Mouse (Mus musculus) embryo, embryonic 11 days (tissue): ENCODE results near the gene Evx2.
A peak's percentile ranks its signal among the peaks of the same experiment; 100 is the strongest.

Experiments
- DNase-seq: peaks from one replicate; pipeline ENCODE4 v3.0.0-alpha.2; 2015

Gene Evx2

DNA sequence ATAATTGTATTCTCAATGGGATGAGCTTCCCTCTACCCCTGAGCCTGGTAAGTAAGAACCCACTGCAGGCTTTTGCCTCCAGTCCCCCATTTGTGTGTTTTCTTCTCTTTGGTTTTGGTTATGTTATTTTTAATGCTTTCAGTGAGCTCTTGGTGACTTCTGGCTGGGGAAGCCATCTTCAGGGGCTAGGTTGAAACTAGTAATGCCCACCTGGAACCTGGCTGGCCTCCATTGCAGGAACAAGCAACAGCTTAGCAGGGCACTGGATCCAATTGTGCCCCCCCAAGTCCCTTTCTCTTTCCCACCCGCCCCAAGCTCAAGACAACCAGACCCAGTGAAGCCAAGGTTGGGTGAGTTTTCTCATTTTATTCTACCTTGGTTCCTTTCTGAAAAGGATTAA is 36.0 kb upstream of the Evx2 start:
- no peak for DNase-seq

DNA sequence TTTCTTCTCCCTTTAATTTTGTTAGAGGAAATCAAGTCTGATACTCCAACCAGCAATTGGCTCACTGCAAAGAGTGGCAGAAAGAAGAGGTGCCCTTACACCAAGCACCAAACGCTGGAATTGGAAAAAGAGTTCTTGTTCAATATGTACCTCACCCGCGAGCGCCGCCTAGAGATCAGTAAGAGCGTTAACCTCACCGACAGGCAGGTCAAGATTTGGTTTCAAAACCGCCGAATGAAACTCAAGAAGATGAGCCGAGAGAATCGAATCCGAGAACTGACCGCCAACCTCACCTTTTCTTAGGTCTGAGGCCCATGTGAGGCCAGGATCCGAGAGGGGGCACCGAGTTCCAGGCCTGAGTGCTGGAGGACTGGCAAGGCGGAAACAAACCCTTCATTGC is 34.7 kb upstream of the Evx2 start:
- DNase-seq = peak; percentile 84

DNA sequence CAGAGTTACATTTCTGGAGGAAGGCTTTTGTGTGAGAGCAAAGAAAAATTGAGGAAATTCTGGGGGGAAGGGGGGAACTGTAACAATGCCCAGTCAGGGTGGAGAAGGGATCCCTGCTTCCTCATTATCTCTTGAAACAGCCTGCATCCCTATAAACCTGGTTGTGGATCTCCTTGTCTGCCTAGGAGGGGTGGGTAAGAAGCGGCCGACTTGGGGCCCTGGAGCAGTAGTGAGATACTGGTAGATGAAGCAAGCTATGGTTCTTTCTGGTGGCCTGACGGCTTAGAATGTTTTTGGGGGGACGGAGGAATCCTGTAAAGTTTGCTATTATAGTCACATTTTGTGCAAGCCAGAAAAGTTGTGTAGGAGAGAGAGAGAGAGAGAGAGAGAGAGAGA is 34.1 kb upstream of the Evx2 start:
- DNase-seq = no peak

DNA sequence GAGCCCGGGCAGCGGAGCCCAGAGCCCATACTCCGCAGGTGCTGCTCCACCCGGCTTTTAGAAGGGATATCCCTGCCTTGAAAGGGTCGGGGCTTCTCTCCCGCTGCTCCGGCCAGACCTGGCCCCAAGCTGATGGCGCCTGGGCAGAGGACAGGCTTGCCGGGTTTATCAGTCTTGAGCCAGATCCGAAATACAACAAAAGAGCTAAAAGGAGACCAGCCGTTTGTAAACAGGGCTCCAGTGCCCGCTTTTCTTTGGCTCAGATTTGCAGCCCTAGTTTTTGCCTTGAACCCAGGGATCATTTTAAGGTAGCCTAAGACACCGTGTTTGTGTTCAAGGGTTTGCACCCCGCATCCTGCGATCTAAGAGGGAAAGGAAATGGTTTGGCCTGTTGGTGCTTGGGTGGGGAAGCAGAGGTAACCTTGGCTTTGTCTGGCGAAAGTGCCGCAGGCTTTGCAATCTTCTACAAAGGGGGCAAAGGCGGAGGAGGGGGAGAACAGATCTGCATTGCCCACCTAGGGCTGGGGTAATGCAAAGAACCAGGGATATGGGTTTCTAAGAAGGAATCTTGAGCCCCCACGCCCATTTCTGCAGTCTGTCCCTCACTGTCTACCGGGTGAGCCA is 33.6 kb upstream of the Evx2 start:
- DNase-seq = no peak

DNA sequence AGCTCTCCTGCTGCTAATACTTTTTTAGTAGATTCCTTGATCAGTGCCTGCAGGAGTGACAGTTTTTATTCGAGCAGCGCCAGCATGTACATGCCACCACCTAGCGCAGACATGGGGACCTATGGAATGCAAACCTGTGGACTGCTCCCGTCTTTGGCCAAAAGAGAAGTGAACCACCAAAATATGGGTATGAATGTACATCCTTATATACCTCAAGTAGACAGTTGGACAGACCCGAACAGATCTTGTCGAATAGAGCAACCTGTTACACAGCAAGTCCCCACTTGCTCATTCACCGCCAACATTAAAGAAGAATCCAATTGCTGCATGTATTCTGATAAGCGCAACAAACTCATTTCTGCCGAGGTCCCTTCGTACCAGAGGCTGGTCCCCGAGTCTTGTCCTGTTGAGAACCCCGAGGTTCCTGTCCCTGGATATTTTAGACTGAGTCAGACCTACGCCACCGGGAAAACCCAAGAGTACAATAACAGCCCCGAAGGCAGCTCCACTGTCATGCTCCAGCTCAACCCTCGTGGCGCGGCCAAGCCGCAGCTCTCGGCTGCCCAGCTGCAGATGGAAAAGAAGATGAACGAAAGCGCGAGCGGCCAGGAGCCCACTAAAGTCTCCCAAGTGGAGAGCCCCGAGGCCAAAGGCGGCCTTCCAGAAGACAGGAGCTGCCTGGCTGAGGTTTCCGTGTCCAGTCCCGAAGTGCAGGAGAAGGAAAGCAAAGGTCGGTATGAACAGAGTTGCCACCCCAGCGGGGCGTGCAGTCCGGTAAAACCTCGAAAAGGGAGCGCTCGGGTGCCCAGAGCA is 32.8 kb upstream of the Evx2 start:
- no peak for DNase-seq

DNA sequence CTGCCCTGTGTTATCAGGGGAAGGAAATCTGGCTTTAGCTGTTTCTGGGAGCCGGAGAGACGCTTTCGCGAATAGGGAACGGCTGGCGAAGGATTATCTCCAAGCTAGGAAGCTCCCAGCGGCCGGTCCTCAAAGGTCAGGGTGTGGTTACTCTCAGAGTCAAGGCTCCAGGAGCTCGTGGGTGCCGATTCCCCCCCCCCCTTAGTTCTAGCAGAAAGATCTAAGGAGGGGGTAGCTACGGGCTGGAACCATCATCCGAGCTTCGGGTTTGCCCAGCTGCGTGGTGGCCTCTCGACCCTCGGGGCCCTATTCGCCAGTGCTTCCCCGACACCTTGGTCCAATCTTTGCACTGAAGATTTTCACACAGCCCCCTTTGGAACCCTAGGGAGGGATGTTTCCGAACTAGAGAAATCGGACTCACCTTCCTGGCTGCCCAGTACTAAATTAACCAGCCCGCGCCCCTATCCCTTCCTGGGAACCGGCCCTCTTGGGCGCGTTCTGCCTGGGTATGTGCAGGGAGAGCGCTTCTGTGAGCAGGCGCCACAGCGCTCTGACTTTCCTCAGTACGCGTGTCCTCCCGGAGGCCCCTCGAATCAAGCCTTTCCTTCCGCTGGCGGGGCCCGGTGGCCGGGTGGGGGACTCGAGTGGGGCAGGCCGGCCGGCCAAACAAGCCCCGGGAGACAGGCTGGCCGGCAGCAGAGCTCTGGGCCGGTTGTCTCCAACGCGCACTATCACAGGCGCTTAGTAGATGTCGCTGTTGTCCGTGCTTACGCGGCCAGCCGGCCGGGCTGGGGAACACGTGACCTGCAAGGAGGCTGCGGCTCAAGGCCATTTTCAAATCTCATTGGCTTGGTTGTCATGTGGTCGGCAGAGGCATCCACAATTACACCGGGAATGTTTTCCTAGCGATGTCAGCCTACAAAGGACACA is 31.9 kb upstream of the Evx2 start, which contains the start of gene Hoxd10:
TSS of gene Hoxd10 (plus strand) at position 903 of the 930 bp plus-strand sequence.
- peak; percentile 94 for DNase-seq

DNA sequence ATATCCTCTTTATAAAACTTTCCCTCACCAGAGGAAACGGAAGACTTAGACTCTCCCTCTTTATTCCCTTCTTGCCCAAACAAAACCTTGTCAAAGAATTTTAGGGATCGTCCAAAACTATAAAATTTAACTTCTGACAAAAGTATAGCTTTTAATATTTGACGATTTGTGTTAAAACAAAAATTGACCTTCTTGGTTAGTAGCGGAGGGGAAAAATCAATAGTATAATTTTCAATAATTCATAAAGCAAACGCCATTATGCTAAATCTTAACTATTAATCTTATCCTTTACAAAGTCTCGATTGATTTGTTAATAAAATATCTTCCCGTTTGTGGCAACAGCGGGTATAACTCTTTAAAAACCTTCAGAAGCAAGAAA is 31.0 kb upstream of the Evx2 start:
- DNase-seq = no peak

DNA sequence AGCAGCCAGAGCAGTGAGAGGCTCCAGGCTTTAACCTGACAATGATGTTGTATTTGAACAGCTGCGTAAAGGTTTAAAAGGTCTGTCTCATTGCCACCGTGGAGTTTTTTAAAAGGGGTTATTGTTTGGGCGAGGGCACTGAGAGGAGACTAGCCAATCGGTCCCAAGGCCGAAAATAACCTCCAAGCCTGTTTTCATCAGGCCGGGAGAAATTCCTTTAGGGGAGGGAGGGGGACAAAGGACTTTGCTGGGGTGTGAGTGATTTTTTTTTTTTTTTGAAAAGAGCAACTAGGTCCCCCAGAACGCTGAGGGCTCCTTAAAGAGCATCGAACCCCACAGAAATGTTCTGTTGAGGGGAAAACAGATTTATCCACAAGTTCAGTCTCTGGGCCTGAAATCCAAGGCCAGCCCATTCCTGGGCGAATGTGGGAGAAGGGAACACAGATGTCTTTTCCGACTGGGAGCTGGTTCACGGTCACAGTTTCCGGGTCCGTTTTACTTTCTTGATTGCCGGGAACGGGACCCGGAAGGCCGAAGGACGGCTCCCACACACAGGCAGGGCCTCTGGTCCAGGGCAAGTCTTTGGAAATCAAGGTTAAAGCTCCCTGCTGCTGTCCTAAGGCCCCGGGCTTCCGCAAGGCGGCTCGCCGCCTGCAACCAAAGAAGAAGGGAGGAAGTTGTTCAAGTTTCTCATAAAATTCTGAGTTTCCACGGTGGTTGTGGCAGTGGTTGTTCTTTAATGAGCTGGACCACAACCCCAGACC is 30.4 kb upstream of the Evx2 start:
- DNase-seq = no peak

DNA sequence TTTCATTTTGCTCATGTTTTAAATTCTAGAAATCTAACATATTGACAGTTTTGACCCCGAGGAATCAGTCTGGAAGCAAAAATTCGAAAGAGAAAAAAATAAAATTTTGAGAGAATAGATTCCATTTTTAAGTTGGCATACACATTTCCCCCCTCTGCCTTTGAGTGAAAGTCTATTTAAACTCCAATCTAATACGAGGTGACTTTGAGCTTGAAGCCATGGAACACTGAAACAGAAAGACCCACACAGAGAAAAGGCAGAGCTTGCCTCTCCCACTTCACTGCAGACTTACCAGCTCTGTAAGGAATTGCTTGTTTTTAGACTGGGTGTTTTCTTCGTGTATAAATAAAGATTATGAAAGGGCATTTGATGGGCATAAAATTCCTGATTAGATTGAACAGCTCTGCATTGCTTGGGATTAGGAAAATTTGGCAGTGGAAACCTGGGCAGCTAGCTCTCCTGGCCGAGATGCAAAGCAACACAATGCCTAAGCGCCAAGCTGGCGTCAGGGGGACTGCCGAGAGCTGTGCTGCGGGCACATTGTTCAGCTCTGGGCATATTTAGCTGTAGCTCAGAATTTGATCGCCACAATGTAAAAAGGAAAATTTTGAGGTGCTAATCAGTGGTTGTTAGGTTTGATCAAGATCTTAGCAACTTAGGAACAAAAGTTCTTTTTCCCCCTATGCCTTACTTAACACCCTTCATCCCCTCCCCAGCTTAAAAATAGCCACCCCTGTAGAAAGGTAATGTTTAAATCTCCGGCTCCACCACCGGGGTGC is 29.6 kb upstream of the Evx2 start:
- no peak for DNase-seq

DNA sequence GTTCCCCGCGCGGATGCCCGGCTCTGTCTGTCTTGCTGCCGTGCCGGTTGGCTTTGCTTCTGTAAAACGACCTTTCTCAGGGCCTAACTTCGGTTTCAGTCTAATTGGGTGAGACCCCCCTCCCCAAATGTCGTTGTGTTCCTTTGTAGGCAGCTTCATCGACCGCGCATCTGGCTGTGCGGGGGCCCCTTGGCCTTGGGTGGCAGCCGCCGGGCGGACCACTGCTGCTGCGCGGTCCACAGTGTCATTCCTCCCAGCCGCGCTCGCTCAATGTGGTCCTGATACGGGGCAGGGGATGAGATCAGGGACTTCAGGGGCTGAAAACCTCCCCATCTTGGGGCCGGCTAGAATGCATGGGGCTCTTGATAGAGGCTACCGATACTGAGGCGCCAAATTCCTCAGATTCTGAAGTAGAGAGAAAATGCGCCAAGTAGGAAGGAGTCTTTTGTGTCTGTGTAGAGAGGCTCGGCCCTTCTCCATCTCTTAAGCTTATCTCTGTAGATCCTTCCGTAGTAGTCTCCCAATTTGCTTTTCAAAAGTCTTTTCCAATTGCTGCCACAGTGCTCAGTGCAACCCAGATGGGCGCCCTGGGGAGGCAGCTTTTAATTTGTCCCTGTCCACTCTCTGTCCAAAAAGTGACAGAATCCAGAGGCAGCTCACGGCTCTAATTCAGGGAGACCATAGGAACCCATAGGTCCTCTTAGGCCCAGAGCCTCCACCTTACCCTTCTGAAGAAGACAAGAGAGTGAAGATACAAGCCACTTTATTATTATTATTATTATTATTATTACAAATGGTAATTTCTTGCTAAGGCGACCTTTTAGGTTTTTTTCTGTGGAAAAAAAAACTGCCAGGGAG is 28.6 kb upstream of the Evx2 start:
- DNase-seq = no peak

DNA sequence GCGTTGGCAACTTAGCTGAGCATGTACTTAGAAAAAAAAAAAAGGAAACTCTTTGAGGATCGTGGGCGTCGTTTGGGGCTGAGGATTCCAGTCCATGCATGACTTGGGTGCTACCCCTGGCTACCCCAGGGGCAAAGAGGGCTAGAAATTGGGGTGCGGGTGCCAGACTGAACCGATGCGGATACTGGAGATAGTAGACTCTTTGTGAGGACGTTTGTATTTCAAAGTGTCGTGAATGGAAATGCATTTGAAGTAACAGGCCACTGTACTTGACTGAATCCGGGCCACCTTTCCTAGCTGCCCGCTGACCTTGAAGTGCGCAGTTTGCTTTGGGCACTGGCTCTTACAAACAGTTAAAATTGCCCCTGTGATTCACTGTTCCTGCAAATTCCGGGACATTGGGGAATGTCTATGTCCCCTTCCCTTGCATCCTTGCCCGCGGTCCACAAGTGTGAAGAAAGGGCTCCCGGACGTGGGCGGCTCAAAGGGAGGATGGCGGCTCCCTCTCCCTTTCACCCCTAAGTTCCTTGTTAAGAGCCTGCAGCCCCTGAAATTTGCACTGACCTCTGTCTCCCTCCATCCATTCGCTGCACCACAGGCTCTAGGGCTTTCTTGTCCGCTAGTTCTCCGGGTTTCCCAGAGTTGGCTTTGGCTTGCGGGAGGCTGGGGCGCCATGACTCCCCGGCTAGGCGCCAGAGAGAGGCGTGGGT is 27.8 kb upstream of the Evx2 start:
- DNase-seq = no peak

DNA sequence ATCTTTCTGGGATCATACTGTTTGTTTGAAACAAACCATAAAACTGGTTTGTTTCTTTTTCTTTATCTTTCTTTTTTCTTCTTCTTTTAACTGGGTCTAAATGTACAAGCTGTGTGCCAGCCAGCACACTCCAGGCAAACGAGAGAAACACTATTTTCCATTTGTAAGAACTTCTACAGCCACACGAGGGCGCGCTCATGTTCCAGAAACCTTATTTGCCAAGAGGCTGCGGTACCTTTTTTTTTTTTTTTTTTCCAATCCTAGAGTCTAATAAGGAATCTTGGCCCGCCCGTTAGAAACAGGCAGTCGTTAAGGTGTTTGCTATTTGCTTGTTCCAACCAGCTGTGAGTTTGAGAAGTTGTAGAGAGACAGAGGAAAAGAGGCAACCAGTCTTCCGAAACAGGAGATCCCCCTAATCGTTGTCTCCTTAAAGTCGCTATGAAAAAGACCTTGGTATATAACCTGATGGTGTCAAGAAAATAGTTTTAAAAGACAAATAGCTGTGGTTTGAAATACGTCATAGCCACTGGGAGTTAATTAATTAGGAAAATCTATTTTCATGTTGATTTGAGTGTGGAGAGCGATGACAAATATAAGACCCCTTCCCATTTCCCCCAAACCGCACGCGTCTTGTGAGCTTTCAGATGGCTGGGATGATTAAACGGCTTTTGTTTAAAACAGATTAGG is 27.1 kb upstream of the Evx2 start:
- peak; percentile 91 for DNase-seq

DNA sequence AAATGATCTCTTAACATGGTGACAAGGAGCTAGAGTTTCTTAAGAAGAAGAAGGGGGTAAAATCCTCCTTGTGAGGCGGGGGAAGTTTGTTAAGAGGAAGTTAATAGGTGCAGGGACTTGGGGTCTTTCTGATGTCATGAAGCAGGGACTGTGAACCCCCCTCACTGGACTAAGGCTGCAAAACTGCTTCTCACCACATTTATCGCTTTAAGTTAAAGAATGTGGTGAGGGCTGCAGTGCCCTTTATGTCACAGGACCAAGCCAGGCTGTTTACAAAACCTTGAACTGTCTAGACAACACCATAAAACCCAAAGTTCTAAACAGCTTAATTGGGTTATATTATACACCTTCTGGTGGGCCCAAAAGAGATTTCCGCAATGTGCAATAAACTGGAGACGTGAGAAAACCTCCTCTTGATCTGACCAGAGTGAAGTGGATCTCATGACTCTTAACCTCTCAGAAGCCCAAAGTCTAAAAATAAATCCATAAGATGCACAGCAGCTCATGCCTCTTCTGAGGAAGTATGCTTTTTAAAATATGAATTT is 25.8 kb upstream of the Evx2 start:
- DNase-seq = no peak

DNA sequence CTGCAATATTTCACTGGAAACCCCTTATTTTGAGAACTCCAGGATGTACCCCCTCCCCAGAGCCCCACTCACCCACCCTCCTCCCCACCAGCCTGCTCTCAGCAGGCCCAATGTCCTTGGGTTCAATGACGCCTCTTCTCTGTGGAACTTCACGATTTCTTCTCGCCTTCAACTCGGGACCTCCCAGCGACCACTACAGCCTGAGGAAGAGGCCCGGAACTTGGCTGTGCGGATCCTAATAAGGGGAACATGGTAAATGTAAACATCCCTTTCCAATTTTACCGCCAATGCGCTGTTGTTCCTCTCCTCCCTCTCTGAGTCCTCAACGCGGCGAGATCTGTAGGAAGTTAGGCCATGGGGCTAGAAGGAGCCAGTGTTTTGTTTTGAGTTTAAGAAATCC is 24.7 kb upstream of the Evx2 start:
- DNase-seq = no peak

DNA sequence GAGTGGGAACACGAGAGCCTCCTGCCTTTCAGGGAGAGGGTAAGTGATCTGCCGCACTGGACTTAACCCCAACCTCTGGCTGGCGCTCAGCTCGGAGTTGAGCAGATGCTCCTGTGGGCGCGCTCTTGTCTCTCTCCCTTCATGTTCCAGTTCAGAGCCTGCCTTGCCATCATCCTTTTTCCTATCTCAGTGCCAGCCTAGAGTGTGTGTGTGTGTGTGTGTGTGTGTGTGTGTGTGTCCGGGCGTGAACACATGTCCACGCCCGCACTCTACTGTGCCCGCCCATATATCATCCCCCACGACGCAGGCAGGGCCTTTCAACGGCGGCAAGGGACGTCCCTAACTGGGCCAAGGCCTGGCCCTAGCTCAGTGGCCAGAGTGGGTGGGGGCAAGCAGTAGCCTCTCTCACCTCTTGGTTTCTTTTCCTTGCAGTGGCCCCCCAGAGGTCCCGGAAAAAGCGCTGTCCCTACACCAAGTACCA is 24.2 kb upstream of the Evx2 start:
- DNase-seq = no peak

DNA sequence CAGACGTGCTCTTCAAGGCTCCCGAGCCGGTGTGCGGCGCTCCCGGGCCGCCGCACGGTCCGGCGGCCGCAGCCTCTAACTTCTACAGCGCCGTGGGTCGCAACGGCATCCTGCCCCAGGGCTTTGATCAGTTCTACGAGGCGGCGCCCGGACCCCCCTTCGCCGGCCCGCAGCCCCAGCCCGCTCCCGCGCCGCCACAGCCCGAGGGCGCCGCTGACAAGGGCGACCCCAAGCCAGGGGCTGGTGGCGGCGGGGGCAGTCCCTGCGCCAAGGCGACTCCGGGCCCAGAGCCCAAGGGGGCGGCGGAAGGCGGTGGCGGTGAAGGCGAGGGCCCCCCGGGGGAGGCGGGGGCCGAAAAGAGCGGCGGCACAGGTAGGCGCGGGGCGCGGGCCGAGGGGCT is 23.4 kb upstream of the Evx2 start:
- DNase-seq = no peak

DNA sequence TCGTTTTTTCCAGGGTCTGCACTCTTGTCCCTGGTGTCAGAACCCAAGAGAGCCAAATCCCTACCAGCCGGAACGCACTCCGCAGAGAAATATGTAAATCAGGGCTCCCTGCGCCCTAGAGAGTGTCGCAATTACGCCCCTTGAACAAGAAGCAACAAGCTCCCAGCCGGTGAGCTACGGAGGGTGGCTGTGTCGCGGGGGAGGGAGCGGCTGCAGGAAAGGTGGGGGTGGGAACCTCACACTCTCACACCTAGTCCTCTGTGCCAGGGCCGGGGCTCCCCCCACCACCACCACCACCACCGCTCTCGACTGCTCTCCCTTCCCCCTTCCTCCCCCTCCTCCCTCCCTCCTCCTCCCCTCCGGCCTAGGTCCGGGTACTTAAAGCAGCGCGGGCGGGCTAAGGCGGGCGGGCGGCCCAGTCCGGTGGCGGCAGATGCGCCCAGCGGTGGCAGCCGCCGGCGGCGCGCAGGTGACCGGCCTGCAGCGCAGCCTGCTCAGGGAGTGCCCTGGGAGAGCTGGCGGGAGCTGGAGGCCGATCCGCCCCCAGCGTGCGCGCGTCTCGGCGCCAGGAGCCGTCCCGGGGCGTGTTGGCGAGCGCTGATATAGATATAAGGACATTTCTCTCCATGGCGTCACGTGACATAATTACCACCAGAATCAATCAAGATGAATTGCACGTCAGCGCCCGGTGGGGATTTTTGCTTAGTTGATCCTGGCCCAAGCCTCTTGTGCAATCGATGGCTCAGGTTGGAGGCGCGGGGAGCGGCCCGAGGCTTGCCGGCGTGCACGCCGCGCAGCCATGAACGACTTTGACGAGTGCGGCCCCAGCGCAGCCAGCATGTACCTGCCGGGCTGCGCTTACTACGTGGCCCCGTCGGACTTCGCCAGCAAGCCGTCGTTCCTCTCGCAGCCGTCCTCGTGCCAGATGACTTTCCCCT is 22.5 kb upstream of the Evx2 start:
- DNase-seq = no peak
